Mouse (Mus musculus) ovary, adult 18-20 months (tissue): ENCODE measurements at regions not wholly inside any gene's neighbourhood (a gene's known extent, or its start where the extent isn't known, plus 50 kb on each side); places are given as distances from the start of the nearest gene placed in this dataset.

Source experiments
- DNase-seq: peaks from one replicate; pipeline ENCODE4 v3.0.0; 2022; ENCODE audit warnings: low spot score, mixed read lengths

DNA sequence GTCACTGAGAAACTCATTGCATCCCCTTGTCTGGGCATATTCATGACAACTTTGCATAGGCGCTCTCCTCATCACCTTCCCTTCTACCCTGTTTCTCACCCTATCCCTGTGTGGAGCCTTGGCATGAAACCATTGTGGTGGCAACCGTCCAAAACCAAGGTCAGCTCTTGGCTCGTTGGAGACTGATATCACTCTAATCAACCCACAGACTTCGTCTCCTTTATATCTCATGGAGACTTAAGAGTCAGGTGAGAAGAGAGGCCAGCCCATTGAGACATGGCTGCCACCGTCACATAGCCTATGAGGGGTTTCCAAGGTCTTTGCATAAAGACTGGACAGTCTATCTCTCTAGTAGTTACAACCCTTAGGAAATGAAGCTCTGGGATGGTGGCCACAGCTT is 305.5 kb upstream of the Runx1 start:
- DNase-seq: no peak

DNA sequence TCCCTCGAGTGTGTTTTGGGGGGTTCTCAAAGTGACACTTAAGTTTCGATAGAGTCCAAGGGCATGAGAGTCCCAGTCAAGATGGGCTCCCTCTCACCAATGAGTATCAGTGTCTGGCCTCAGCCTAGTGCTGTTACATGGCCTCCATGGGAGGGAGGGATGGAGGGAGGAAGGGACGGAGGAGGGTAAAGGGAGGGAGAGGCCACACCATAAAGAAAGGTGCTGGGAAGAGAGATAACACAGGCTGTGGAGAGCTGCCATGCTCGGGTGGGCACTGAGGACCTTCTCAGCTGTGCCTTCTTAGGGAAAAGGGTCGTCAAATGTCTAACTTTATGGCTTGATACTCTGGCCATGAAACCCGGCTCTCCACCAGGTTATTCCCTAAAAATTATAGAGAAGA is 304.7 kb upstream of the Runx1 start:
- DNase-seq: no peak

DNA sequence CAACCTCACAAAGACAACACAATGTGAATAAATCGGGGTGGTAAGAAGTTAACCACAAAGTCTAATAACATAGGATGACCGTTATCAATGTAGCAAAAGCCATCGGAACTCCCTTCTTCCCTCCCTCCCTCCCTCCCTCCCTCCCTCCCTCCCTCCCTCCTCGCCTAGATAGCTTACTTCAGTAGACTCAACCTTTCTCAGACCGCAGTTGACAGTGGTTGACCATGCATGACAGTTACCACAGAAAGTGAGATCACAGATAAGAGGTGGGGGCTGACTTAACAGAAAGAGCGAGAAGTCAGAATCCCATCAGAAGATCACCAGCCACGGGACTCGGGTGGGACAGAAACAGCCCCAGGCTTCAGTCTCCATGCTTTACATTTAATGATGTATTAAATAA is 297.8 kb upstream of the Runx1 start:
- DNase-seq: no peak

DNA sequence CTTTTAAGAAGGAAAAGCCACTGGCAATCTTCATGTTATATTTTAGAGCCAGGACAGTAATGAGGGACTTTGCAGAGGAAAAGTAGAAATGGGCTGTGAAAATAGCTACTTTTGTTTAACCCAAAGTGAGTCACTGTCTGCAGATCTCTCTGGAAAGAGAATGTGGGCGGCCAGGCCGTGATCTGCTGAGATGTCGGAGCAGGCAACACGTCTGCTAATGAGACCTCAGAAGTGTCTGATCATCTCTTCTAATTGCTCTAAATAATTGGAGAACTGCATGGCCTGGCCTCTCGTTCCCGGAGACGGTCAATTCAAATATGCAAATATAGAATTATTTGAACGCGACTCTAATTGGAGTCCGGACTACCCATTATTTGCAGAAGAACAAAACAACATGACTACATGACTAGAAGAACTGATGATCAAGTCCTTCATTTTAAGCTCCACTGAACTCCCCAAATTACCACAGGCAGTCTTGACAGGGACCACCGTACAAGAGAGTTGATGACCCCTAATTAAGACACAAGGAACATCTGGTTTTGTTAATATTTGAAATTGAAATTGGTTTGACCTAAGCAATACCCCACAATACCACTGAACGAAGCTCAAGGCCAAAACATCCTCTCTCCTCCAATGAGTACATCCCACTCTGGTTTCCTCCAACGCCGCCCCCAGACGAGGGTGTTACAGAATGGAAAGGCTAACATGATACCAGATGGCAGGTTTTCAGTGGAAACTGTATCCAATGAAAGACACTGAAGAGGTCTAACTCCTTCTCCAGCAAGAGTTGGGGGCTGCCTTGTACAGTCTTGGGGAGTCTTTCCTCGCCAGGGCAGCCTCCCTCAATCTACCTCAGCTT is 290.4 kb upstream of the Runx1 start:
- DNase-seq: no peak

DNA sequence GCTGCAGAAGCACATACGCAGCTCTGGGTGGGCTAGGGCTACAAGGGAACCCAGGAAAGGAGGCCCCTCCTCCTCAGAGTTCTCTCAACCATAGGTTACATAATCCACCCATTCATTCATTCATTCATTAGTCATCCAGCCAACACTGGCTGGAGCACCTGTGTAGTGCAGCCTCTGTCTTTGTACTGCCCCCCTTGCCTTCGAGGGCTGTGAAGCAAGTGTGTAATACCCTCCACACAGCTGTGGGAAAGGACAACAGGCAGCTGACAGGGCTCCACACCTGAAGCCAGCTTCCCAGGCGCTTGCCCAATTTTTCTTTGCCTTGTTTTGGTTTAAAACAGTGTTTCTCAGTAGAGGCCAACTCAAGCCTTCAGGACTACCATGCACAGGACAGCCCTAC is 285.0 kb upstream of the Runx1 start:
- DNase-seq: no peak

DNA sequence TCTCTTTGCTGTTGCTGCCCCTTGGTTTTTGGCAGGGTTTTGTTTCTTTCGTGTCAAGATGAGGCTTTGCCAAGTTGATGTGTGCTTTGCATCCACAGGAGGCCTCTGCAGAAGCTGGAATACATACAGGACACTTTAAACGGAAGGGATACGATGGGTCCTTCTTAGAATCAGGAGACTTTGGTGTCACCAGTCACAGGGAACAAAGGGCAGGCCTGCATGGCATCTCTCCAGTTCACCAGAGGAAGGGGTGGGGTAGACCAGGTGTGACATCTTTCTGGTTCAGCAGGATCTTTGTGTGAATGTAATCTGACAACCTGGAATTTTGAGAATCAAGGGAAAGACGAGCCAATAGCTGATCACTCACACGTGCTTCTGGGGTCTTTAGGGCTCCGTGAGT is 284.5 kb upstream of the Runx1 start:
- DNase-seq: no peak

DNA sequence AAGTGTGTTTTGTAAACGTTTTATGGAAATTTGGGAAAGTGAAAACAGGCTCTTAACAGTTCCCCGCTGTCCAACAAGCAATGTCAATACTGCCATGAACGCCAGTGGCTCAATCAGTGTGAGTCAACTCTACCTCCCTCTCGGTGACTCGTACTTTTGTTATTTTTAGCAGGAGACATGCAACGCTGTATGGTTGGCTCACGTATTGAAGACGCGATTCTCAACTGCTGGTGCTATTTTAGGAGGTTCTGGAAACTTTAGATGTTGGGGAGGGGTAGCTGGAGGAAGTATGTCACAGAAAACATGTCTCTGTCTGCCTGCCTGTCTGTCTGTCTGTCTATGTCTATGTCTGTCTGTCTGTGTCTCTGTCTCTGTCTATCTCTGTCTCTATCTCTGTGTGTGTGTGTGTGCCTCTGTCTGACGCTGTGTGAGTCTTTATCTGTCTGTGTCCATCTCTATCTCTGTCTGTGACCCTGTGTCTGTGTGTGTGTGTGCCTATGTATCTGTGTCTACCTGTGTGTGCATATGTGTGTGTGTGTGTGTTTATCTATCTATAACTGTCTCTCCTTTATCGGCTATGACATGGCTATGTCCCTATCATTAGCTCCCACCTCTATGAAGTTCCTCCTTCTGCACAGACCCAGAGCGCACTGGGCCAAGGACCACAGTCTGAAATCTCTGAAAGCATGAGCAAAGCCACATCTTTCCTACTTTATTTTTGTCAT is 283.9 kb upstream of the Runx1 start:
- no peak for DNase-seq

DNA sequence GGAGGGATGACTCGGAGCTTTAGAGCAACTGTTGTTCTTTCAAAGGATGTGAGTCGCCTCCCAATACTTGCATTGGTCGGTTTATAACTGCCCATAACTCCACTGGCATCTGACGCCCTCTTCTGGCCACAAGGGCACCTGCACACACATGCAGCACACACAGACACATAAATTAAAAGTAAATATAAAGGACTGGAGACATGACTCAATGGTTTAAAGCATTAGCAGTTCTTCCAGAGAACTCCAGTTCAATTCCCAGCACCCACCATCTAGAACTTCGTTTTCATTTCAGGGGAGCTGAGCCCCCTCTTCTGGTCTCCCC is 281.5 kb upstream of the Runx1 start:
- no peak for DNase-seq

DNA sequence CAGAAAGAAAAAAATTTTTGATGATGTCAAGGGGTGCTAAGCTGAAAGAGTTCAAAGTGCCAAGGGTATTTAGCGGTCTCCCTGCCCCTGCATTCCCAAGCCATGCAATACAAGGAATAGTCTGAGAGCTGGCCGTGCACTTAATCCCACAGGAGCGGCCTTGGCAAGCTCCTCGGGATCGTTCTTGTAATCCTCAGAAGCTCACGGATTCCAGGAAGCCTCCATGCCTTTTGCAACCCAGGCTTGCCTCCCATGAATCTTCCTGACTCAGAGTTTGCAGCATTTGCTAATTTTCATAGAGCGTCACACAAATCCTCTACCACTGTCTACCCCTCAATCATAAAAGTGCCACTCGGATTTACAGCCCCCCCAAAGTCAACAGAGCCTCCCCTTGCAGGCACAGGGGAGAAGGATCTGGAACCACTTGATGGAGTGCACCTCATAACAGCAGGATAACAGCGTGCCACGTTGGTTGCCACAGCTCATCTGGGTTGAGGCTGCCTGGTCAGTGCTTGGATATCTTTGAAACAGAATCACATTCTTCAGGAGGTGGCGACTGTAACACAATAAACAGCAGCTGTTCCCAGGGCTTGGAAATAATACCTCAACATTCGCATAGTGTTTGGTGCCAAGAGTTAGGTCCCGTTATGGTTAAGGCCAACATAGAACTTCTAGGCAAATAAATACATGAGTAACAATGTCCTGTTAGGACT is 281.0 kb upstream of the Runx1 start:
- DNase-seq: peak; percentile 25

DNA sequence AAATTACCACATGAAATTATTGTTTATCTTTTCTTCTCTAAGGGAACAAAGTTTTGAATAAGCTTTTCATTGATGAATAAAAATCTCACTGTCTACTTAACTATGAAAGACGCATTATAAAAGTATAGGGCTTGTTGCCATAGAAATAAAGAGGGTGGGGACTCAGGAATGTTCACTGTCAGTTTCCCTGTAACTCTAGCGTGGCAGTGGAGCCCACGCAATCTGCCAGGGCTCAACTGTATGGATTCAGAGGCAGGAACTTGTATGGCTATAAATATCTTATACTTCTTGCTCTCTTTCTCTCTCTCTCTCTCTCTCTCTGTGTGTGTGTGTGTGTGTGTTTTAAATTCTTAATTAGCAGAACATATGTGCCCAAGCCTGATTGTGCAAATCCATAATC is 276.2 kb upstream of the Runx1 start:
- no peak for DNase-seq

DNA sequence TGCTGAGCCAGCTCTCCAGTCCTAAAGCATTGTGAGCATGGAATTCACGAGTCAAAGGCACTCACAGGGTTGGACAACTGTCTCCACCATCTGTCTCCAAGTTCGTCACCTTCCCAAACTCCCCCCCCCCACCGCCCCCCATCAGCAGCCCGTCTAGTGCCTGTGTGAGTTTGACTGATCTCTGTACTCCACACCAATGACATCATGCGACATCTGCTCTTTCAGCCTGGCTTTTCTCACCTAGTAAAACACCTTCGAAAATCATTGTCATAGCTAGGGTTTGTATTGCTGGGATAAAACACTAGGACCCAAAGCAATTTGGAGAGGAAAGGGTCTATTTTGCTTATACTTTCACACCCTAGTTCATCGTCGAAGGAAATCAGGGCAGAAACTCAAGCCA is 272.1 kb upstream of the Runx1 start:
- no peak for DNase-seq

DNA sequence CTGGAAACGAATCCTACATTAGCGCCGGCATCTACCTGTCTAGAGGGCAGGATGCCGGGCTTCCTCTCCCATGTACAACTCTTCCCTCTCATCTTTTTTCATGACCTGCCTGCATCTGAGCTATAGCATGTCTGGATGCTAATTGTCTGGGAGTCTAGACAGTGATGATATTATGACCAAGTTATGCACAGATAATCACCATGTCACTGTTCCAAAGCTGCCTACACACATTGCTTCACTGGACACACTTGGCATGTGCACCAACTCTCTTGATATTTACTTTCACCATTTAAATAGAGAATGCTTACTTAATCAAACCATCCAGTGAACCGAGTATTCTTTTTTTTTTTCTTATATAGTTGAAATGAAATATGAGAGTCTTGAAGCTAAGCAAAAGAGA is 270.2 kb upstream of the Runx1 start:
- DNase-seq: no peak

DNA sequence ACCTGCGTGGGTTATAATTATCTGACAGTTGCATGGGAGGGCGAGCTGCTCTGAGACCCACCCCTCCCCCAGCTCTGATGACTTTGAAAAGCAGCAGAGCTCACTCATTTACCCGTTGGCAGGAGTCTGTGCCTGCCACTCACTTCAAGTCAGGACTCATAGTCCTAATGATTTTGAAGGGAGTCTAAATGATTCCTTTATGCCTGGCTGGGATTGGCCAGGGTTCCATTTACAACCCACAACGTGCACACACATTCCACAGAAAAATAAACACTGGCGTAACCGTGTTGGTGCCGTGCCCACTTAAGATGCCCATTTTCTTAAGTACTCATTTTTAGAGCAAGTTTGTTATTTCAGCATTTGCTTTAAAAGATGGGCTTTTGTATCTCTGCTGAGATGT is 266.8 kb upstream of the Runx1 start:
- no peak for DNase-seq

DNA sequence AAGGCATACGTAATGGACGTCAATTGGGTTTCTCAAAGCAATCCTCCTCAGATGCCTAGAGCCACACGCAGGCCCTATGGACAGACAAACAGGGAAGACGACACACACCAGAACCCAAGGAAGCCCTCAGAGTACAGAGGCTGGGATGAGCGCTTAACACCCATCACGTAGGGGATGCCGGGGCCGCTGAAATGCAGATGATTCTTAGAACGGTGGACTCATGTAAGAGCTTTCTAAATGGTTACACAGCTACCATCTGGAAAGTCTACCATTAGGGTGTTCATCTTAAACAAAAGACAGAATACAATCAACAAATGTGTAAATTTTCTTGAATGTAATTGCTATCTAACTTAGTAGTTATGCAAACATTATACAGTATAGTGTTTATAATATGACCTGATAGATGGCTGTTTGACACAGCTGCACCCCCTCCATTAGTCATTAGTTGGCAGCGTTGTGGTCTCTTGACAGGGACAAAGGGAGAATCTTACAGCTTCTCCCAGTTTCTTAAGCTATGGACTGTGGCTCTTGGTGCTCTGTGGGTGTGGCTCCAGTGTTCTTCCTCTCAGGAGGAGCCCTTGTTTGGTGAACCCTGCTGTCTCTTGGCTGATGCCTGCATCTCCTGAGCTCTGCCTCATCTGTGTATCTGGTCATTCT is 259.4 kb upstream of the Runx1 start:
- DNase-seq: no peak

DNA sequence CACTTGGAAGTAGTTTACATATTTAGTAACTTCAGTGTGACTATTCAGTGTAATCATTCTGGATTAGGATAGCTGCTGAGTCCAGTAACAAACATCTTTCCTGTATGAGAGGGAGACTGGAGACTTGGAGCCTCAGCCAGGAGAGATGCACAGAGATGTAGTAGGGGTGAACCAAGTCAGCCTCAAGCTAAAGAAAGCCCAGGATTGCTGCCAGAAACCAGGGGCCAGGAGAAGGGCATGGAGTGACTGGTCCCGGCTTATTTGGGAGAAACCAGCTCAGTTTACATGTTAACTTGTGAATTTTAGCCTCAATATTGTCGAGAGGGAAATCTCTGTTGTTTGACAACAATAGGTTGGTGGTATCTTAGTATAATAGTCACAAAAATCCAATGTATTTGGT is 257.8 kb upstream of the Runx1 start:
- no peak for DNase-seq

DNA sequence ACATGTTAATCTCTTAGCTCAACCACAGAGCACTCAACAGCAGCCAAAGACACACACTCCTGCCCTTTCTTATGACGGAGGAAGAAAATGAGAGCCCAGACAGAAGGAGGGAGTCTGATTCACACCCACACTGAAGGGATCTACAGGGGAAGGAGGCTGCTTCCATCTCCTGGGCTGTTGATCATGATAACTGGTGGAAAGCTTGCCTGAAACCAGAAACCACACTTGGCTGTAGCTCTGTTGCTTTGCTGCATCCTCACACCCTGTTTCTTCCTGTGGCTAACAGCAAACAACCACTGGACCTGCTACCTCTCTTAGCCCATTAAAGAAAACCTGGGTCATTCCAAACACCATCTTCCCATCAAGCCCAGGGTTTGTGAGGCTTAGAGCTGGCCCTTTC is 257.2 kb upstream of the Runx1 start:
- DNase-seq: no peak

DNA sequence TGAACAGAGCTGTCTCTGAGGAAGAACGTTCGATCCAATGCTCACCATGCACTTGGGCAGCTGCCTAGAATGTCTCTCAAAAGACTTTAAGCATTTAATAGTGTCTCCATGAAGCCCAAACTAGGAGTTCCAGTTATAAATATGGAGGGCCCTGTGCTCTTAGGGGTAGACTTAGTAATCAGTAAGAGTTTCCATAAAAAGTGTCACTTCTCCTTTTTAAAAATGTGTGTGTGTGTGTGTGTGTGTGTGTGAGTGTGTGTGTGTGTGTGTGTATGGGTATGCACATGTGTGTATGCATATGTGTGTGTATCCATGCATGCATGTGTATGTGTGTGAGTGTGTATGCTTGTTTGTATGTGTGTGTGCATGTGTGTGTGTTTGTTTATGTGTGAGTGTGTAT is 255.6 kb upstream of the Runx1 start:
- no peak for DNase-seq

DNA sequence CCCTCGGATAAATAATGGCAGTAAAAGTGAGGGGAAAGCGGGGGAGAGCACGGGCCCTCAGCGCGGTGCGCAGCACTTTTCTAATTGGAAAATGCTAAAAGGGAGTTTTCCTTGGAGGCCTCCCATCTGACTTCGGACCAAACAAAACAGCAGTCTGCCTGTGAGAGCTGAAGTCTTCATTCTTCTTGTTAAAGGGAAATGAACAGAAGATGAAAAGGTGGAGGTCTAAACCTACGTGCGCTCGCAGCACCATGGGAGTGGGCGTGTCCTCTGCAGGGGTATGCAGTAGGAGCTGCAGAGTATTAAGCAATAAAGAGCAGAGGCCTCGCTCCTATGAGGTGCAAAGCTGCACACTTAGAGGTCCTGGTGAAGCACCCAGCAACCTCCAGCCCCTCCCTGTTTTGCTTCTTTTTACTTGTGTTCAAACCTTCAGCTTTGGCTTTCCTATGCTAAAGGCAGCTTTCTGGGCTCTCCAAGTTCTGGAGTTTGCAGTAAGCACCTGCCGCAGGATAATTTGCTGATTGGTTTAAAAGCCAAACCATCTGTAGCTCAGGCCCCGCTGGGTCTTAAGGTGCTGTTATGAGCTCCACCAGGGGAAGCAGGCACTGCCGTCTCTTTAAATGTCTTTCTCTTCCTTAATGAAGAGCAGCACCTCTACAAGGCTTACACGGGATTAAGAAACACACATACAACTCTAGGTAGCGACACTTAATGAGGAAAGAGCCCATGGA is 253.9 kb upstream of the Runx1 start:
- DNase-seq: peak; percentile 58

DNA sequence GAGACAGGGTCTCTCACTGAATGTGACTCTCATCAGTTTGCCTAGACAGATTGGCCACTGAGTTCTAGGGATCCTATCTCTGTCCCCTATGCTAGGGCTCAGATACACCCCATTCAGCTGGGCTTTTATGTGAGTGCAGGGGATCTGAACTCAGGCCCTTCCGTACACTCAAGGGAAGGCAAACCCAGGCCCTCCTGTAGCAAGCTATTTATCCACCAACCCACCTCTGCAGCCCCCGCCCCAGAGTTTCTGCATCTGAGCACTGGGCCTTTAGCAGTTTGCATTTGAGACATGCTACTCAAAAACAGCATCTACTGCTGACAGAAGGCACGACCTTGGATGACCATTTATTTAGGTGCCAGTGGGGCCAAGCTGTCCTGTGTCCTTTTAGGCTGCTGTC is 253.0 kb upstream of the Runx1 start:
- DNase-seq: no peak

DNA sequence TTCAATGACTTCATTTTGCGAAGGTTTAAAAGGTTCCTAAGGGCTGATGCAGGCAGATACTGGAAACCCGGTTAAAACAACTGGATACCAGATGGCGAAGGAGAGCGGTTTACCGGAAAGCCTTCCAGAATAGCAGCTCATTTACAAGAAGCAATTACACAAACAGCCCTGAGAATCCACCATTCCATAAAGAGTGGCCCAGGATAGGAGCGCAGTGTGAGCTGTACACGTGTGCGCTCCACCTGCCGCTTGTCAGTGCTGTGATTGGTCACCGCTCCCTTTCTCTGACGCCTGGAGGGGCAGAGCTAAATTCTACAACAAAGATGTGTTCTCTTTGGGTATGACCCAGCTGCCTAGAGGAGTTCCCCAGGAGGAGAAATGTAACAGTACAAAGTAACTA is 249.5 kb upstream of the Runx1 start:
- no peak for DNase-seq

DNA sequence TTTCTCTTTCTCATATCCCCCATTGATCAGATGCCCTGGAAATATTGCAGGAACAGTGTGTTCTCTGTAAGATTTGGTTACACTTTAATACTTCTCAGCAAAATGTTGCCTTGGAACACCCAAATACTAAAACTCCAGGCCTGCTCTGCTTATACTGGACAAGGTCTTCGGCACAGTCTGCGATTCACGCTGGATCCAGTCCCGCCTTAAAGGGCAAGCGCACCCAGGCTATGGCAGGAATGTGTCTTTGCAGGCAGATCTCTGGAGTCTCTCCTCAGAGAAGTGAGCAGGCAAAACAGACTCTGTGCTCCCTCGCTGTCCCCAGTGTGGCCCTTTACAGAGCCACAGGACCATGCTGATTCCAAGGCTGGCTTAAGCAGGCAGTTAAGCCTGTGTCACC is 246.2 kb upstream of the Runx1 start:
- DNase-seq: peak; percentile 48

DNA sequence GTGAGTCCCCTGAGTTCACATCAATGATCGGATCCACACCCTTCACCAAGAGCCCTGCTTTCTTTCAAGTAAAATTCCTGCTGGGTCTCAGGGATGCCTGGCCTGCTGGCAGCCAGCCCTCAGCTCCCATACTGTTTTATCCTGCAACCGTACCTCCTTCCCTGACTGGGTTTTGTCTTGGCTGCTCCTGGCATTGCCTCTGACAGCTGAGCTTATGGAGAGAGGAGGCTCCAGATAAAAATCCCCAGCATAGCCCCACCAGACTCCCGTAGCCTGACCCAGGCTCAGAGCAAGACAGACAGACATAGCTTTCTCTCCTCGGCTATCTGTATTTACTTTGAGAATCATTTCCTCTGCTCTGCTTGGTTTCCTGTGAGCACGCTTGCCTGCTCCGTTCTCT is 245.8 kb upstream of the Runx1 start:
- no peak for DNase-seq
